Mouse (Mus musculus) thymus, postnatal 36 days (tissue): ENCODE data around the gene Cartpt.
"Not testable (repeated sequence)": the region's sequence is repeated elsewhere in the genome, so short reads cannot be mapped to it uniquely, and the experiment has no call there.

ENCODE experiments used
- DNase-seq, 2 experiments: peaks; one replicate each; pipeline ENCODE4 v3.0.0; 2022; ENCODE audit warnings: mixed read lengths in 2 of 2

Gene Cartpt

DNA sequence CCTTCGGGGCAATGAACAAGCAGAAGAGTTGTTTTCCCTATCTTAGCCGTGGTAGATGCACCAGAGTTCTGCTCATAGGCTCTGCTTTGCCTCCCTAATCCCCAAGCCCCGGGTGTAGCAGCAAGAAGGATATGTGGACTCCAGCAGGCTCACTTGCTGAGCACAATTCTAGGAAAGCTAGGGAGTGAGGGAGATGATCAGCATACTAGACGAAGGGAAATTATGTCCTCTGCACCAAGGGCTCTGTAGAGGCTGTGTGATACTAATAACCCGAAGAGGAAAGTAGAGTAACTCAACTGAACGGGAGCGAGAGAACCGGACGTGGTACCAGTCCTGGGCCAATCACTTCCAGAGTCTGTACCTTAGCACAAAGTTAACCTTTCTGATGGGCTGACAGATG, at the start of gene Cartpt:
Gene Cartpt (minus strand): TSS at position 127 of the 400 bp plus-strand sequence.
- DNase-seq = no peak

DNA sequence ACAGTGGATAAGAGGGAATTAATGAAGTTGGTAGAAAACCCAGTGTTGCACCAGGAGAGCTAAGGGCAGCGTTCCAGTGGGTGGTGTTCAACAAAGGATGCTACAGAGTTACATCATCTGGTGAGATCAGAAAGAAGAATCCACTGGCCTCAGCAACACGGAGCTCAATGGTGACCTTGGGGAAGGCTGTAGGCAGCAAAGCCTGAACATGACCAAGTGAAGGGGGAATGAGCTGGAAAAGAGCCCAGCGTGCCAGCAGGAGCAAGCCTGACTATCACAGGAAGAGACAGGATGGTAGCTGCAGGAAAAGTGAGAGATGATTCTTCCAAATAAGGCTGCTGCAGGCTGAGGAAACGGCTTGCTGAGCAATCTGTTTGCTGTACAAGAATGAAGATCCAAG, 46.5 kb upstream of the Cartpt start:
- no peak for DNase-seq

DNA sequence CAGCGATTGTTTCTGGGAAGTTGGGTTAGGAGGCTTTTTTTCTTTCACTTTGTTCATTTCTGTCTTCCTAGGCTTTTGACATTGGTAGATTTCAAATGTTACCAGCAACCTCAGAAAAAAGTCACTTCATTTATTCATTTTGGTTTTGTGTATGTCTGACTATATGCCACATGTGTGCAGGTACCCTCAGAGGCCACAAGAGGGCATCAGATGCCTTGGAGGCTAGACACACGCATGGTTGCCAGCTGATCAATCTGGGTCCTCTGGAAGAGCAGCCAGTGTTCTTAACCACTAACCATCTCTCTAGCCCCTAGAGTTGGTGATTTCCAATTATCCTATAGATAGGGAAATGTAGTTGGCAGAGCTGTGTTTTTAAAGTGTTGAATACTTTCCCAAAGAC, 42.6 kb upstream of the Cartpt start:
- no peak for DNase-seq

DNA sequence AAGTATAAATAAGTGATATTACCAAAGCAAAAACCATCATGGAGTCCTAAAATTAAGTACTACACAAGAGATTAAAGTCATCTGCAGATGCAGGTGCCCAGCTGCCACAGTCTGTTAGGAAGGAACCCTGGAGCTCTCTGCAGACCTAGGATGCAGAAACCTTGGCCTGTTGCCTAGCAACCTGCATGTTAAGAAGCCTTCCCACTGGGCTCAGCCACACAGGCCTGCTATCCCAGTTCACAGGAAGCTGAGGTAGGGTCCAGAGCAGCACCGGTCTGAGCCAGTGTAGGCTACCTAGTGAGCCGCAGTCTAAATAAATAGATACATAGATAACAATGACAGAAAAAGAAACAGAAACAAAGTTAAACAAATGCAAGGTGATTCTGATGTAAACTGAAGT, 39.7 kb upstream of the Cartpt start:
- no peak for DNase-seq

DNA sequence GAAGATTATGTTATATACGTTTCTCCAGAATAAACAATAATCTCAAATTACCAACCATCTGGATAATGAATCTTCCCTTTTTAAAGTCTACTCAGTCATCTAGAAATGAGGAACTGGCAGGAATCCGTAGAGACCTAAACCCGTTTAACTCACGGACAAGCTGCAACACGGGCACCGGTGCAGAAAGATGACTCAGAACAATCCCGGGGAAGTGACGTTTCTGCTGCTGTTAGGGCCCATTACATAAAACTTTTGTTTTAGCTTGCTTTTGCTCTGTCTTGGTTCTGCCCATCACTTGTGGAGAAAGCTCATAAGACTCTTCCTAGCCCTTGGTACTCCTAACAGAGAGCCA, 38.4 kb upstream of the Cartpt start:
- DNase-seq = no peak

DNA sequence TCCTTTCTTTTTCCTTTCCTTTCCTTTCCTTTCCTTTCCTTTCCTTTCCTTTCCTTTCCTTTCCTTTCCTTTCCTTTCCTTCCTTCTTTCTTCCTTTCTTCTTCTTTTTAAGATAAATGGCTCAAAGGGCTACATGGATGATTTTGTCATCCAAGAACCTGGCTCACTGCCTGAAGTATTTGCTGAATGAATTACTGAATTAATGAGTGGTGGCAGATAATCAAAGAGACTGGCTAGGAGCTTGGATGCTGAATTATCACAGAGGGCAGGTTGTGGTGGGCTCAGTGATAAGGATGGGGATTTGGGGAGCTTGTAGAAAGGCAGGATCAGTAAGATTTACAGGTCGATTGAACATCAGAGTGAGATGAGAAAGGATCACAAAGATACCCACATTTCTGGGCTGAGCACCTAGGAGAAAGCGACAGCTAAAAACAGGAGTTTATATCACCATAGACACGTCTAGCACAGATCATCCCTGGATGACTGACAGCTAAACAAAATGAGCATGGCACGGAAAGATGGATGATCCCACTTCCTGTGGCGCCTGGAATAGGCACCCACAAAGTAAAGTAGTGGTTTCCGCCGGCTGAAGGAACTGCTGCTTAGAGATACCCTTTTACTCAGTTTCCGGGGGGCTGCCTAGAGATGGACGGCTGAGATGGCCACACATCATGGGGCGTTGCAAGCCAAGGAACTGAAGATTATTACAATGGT, 37.9 kb upstream of the Cartpt start:
- DNase-seq = no peak

DNA sequence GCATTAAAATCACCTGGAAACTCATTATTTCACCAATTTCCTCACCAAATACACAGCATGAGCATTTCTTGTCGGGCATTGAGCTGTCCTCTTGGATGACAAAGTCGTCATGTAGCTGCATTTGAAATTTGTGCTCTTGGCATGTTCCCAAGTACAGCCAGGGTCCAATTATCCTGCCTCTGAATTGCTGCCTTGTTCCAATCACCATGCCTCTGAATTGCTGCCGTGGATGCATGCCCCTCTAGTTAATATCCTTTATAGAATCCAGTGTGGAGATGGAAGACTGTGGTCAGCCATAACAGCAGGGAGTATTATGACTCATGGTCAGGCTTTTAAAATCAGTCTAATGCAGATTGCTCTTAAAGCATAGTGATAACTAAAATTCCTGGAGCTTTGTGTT, 36.9 kb upstream of the Cartpt start:
- no peak for DNase-seq

DNA sequence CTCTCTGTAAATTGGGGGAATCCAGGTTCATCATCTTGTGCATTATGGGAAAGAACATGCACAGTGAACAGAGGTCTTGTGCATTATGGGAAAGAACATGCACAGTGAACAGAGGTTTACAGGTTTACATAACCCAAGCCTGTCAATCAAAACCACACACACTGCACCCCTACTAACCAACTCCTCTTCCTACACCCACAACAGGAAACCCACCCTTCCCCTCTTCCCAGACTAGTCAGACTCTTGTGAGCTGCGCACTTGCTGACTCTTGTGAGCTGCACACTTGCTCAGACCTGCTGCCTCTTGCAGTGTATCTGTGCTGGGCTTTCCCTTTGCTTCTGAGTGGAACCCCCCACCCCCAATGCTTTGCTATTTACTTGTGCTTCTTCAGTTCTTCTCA, 31.5 kb upstream of the Cartpt start:
- peak; percentile 4 to 8 for DNase-seq

DNA sequence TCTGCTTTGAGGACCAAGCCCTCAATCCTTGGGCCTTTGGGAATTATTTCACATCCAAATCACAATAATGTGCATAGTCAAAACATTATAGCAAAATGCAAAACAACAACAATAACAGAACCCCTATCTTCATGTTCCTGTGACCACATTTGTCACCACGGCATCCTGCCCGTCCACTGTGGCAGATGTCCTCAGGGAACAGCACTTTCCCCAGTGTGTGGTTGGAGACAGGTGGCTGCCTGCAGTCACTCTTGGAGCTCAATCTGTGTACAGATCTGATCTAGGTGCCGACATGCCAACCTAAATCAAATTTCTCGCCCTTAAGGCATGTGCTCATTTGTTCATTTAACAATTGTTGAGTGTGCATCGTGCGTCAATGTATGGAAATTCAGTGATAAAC, 30.6 kb upstream of the Cartpt start:
- no peak for DNase-seq

DNA sequence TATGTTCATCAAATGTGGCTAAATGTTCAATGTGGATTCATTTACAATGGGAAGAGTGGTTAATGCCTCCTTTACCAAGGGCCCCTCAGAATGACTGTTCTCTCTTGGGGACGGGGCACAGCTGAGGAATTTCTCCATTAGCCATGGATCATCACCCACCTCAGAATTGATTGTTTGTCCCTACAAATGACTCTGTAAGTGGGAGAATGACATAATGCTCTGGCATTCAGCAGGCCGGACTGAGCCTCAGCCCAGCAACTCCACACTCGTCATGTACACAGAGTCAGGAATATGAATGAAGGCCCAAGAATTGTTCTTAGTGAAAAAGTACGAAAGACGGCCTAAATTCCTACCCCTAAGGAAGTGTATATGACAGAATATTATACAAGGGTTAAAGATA, 25.4 kb upstream of the Cartpt start:
- DNase-seq = no peak

DNA sequence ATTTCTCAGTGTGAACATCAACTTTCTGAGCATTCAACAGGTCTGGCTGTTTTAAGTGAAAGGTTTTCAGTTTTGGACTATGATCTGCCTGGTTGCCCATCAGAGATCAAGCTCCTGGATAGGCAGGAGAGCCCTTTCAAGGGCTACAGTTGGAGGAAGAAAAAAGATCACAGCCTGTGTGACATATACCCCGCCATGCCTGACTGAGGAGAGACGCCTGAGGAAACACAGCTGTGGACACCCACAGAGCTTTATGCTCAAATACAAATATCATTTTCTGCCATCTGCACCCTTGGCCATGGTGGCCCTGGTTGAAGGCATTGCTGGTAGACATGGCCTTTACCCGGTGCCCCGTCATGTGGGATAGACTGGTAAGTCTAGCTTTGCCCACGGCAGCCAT, 14.7 kb upstream of the Cartpt start:
- no peak for DNase-seq

DNA sequence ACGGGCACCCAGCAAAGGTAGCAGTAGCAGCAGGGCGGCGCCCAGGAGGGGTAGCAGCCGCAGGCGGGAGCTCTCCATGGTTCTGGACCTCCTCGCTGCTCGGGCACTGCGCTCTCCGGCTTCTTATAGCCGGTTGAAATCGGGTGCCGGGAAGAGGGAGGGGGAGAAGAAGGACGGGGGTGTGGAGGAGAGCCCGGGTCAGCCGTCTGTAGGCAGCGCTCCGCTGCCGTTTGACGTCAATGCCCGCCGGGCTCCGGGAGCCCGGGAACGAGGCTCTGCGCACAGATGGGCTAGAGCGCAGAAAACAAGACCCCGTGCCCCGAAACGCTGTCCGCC, 366 bp downstream of the Cartpt start:
- DNase-seq = peak in 1 of 2 experiments; percentile 5

DNA sequence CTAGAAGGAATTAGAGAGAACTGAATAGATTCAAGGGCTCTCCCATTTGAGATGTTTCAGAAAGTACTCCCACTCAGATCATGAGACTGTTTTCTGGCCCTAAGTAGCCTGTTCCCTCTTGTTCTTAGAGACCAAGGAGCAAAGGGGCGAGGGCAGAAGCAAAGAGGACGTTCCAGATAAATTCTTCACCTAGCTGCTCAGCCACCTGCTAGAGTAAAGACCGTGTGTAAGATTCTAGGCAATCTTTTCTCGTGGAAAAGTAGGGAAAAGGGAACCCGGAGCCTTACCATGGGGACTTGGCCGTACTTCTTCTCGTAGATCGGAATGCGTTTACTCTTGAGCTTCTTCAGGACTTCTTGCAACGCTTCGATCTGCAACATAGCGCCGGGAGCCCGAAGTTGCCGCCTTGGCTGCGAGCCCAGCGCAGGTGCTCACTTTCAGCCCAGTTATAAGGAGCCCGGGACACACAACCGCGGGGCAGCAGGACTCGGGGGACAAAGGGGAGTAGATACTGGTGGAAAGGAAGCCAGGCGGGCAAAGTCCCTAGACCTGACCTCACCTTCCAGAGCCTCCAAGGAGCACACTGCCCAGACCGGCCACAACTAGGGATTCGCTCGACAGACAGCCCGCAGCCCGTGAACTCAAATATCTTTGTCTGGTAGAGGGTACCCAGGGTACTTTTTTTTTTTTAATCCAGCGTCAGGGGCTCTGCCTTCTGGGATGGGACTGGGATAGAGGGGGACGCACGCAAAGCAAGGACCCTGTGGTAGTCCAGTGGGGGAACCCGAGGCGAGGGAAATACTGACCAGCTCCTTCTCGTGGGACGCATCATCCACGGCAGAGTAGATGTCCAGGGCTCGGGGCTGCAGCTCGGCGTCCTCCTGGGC, 978 bp downstream of the Cartpt start:
- DNase-seq = no peak

DNA sequence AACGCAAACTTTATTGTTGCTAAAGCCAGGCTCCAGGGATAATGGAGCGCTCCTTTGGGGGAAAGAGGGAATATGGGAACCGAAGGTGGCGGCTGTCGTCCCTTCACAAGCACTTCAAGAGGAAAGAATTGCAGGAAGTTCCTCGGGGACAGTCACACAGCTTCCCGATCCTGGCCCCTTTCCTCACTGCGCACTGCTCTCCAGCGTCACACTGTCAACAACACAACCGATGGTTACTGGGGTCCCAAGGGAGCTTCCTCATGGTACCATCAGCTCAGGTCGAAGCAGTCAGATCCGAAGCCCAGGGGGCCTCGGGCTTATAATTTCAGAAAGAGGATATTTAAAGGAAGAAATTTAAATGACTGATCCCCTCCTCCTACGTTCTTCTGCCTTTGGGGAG, 2.1 kb downstream of the Cartpt start:
- no peak for DNase-seq

DNA sequence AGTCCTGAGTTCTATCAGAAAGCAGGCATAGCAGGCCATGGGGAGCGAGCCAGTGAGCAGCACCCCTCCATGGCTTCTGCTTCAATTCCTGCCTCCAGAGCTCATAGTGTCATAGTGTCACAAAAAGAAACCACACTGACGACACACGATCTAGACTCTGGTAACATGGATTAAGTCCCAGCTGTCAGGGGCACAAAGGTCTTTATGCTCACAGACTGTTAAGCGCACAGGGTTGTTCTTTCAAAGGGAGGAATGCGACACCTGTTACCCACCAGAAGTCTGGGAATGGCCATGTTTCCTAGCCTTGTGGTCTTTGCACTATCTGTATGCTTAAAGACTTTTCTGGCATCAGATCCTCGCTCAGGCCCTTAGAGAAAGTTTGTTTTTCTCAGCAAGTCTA, 15.3 kb downstream of the Cartpt start:
- DNase-seq = no peak

DNA sequence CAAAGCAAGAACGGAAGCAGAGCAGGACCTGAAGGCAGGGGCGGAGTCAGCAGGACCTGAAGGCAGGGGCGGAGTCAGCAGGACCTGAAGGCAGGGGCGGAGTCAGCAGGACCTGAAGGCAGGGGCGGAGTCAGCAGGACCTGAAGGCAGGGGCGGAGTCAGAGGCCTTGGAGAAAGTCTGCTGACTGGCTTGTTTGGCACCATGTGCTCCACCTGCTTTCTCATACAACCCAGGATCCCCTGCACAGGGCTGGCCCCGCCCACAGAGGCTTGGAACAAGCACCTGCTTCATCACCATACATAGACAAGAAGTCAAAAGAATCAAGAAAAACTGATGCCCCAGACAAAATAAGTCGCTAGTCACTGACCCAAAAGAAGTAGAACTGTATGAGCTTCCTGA, 19.1 kb downstream of the Cartpt start:
- not testable (repeated sequence) for DNase-seq

DNA sequence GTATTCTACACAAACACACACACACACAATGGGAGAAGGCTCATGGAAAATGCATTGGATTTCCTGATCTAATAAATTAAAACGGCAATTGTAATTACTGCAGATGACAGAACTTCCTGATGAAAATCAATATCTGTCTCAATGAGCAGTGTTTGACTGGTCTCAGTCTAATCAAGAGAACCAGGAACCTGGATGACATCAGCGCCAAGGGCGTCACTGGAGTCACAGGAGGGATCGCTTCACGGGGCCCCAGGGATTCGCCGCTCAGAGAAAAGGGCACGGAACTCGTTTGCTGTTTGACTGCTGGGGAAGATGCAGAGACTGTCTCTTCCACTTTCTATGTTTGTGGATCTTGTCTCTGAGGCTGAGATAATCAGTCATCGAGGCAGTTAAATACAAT, 21.2 kb downstream of the Cartpt start:
- DNase-seq = no peak

DNA sequence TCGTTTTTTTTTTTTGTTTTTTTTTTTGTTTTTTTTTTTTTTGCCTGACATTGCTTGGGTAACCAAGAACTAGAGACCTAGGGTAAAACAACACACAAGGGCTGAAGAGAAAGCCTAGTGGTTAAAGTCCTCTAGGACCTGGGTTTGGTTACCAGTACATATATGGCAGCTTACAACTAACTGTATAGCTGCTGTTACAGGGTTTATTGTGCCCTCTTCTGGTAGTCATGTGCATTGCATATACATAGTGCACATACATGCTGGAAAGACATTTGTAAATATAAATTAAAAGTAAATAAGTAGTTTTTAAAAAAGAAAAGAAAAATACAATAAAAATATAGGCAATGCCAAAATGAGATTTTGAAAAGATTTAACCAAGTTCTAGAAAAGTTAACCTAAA, 28.8 kb downstream of the Cartpt start:
- no peak for DNase-seq

DNA sequence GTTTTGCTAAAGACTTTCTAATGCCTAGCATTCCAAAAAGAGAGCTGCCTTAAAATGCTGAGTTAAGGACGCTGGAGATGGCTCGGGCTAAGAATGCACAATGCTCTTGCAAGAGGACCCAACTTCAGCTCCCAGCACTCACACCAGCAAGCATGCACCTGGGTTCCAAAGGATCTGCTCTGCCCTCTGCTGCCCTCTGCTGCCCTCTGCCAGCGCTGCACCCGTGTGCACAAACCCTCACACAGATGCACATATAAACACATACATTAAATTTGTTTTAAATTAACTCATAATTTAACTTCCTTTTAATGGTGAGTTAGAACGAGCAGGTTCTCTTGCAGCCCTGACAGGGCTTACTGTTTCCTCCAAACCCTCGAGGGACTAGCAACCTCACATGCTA, 32.5 kb downstream of the Cartpt start:
- DNase-seq = no peak

DNA sequence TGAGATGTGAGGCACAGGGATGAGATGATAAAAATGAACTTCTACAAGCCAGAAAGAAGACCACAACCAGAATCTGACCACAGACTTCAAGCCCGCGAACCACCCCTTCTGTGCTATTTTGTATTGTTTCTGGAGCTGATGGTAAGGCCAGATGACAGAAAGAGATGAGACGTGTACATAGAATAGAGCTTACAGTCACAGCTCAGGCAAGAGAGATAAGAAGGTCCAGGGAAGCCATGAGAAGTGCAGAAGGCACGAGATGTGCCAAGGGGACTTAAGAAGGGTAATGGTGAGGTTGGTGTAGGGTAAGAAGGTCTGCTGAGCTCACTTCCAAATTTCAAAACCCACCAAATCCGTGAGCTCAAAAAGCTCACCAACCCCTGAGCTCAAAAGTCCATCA, 36.6 kb downstream of the Cartpt start:
- no peak for DNase-seq

DNA sequence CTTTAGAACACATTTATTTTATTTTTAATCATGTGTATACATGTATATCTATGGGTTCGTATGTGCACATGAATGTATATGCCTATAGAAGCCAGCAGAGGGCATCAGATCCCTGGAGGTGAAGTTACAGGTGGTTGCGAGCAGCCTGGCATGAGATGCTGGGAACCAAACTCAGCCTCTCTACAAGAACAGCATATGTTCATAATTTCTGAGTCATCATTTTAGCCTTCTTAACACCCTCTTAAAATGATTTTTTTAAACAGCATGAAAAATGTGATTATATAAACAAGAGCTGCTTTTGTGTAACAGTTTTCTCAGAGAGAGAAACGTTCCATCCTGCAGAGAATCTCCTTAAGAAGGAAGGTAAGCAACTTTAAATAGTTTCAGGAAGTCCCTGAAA, 40.2 kb downstream of the Cartpt start:
- DNase-seq = no peak

DNA sequence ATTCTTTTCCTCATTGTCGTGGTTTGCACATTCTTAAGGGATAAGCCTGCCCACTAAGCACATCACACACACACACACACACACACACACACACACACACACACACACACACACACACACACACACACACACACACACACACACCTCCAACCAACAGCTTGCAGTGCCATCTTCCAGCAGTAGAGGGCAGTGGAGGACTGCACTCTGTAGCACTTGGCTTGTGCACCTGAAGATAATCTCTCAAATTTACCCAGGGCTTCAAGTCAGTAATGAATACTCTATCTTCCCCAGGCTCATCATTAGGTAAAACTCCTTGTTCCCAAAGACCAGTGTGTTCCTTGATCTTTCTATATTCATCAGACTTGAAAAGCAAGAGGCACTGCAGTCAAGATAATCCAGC, 41.8 kb downstream of the Cartpt start:
- DNase-seq = peak; percentile 11 to 24

DNA sequence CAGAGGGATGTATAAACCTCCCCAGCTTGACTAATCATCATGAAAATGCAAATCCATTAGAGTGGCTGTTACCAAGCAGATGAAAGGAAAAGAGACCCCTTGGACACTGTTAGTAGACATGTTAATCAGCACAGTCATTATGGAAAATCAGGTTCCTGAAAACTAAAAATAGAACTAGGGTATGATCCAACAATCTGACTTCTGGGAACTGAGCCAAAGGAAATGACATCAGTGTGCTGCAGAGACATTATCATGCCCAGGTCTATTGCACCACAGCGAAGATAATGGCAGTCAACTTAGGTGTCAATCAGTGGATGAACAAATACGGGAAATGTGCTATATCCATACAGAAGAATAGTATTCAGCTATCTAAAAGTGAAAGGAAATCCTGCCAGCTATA, 43.0 kb downstream of the Cartpt start:
- no peak for DNase-seq

DNA sequence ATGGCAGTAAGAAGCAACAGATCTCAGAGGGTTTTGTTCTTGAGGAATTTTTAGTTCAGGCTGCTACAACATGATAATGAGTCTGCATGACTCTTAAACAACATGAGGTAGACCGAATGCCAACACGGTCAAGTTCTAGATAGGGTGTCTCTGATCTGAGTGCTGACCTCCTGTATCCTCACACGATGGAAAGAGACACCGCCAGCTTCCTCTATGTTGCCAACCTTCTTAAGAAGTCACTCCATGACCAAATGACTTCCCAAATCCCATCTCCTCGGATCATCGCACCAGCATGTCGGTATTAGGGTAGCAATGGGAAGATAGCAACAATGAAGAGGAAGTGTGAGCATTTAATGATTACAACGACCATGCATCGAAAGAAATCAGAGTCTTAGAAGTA, 43.6 kb downstream of the Cartpt start:
- no peak for DNase-seq

DNA sequence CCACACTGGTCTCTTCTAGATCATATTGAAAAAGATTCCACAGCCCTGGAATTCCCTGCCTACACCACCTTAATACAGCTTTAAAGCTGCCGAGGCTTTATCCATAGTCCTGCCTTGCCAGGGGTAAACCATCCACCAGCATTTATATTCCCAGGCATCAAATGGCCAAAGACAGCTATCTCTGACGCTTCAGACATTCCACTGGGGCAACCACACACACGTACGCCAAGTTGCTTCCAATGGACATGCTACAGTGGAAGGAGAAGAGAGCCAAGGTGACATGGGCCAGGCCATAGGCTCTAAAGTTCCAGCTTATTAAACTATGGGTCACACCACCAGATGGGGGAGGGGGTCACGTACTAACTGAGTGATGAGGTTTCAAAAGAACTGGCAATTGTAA, 45.7 kb downstream of the Cartpt start:
- no peak for DNase-seq
